Mouse (Mus musculus) R1 (cell line): ENCODE measurements around the gene Cfap74.

Source experiments
- DNase-seq: peaks from one replicate; pipeline ENCODE4 v3.0.0-alpha.2; 2018; ENCODE audit warnings: low read depth, low spot score

Gene Cfap74

DNA sequence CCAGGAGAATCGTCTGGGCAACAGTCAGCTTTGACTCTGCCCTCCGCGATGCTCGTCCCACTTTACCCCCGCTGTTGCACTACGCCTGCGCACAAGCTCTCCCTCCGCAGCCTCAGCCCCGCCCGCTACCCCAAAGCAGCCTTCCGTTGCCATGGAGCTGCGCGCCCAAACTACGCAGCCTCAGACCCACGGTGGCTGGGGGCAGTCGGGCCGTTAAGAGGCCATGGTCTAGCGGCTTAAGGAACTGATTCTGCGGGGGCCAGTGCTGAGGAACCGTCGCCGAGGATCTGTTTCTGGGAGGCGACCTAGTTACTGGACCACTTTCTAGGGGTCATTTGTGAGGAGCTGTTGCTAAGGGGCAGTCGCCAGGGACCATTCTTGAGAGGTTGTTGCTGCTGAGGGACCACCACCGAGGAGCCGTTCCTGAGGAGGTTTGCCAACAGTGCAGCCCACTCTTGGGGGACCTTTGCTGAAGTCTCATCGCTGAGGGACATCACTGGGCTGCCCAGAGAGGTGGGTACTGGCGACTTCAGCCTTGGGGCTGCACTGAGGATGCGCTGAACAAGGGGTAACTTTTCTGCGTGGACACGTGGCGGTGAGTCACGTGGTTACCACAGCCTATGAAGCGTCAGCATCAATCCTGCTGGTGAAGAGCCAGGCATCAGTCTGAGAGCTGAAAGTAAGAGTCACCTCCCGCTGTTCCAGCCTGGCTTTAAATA lies at the start of gene Cfap74:
Gene Cfap74, plus strand, starts transcription at position 133 of the 719 bp plus-strand sequence.
- peak; percentile 93 for DNase-seq

DNA sequence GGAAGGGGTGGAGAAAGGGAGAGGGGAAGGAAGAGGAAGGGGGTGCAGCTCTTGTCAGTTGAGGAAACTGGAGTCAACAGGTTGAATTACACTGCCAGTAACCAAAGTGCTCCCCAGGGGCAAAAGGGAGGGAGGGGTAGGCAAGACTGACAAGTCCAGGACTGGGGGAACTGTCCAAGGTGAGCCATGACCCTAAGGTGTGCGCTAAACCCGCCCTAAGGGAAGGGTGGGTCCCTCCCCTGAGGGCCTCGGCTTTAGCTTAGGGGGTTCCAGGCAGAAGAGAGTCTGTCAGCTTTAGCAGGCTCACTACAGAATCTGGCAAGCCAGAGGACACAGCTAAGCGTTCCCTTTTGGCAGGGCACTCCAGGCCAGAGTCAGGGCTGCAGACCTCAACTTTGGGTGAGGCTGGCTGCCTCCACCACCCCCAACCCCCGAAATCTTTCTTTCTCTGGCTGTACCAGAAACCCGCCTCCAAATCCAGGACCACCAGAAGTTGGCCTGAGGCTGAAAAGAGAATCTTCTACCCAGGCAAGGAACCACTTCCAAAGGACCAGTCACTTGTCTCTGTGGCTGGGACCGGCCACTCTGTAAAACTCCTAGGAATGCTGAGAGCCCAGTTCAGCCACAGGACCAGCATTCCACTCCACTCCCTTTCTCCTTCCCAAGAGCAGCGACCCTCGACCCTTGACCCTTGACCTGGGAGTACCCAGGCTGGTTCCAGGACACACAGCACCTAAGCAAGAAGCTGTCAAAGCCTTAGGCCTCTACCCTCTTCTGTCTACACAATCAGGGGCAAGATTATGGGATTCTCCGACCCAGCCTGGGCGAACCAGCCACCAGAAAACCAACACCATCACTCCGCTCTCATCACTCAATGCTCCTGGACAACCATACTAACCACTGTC lies 49.2 kb upstream of the Cfap74 start:
- peak; percentile 52 for DNase-seq

DNA sequence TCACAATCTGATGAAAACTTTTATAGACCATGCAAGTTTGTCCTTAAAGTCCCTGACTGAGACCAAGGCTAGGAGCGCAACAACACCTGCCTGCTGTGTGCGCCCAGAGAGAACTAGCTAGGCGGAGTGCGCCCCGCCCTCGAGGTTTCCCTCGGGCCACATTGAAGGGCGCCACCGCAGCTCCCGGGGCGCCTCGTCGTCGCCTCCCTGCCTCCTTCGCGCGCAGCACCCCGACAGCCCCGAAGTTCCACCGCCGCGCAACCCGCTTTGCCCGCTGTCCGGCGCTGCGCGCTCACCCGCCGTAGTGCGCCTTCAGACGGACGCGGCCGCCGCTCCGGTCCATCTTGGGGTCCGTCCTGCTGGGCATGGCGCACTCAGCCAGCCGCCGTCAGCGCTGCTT lies 48.1 kb upstream of the Cfap74 start:
- DNase-seq: peak; percentile 63

DNA sequence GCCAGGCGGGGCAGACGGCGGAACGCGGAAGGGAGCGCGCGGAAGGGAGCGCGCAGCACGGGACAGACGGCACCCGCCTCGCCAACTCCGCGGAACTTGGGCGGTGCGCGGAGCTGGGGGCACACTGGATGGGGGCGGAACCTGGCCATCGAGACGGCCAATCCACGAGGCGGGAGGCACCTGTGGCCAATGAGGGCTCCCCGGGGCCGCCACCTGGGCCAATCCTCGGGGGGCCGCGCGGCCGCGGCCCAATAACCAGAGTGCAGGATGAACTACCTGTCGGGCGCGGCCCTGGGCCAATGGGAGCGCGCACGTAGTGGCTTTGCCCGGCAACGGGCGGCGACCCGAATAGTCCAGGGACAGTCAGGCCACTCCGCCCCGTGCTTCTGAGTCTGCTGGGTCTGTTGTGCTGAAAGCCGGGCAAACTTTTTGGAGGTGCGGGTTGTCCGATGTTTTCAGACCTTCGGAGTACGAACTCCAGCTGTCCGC lies 47.6 kb upstream of the Cfap74 start, which contains the start of gene Prkcz:
Gene Prkcz, minus strand, starts transcription at position 59 of the 489 bp plus-strand sequence.
- peak; percentile 97 for DNase-seq

DNA sequence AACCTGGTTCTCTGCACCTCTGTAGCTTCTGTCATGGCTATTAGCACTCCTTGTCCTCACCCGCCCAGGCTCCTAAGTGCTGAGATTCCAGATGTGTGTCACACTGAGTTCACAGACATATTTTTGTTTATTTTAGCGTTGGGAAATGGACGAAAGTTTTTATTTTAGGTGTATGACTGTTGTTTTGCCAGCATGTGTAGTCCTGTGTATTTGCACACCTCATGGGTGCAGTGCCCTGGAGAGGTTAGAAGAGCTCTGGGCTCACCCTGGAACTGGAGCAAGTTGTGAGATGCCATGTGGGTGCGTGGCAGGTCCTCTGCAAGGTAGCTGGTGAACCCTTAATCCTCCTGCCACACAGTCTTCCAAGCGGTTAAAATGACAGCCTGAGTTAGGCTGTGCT lies 46.5 kb upstream of the Cfap74 start:
- DNase-seq: no peak

GRCm38 (mm10) chr4:155366784-155367183 lies 42.2 kb upstream of the Cfap74 start:
- DNase-seq: no peak

DNA sequence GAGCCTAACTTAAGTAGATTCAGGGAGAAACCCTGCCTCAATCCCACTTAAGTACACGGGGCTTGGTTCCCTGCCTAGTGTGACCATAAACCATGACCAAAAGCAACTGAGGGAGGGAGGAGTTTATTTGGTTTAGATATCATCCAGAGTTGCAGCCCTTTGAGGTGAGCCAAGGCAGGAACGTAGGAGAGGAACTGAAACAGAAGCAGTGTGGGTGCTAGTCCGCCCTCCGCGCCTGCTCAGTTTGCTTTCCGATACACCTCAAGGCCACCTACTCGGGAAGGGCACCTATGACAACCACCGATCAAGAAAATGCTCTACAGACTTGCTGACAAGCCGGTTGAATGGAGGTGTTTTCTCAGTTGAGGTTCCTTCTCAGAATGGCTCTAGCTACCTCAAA lies 41.3 kb upstream of the Cfap74 start:
- no peak for DNase-seq

DNA sequence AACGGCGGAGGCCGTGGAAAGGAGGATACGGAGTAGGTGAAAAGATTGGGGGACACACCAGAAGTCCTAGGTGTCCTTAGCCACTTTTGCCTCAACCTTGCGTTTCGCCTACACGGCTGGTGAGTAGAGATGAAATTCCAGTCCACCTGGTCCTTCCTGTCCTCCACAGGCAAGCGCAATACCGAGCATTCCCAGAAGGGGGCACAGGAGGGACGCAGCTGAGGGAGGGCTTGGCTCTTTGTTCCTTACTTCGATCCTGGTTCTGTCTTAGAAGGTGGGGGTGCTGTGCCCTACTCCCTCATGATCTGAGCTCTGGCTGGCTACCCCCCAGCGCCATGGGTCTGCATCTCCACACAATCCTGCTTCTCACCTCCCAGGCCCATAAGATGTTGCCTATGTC lies 40.3 kb upstream of the Cfap74 start:
- peak; percentile 80 for DNase-seq

DNA sequence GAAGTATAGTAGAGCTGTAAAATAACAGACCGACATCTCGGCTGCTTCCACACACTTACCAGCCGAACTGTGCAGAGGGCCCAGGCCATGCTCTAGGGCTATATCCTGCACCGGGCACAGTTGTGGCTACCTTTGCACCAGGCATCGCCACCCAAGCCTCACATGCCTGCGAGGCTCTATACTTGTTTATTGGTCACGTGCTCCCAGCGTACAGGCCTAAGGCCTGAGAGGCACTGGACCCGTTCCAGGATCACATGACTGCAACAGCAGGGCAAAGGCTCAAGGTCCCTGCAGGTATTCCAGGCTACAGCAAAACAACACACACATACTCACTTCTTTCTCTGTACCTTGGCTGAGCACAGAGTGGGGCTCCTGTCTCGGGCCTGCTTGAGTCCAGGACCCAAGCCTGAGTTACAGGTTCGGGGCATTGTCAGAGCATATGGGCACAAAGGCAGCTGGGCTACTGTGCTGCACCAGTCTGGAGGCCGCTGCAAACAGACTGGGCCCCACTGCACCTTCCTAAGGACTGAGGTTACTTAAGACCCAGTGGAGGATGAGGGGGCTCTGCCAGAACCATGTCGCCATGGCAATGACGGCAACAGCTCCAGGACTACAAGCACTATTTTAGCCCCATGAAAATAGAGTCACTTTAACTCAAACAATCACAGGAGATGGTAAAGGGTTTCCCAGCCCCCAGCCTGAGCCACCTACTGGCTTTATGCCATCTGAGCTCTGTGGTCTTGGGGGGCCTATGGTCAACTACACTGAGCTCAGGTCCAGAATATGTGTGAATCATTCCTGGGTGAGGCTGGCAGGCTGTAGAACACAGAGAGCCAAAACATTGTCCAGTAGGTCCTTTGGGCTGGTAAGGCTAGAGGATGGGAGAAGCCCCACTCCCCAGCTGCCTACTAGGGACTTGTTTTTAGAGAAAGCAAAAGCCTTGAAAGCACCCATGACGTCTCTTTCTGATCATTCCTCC lies 38.0 kb upstream of the Cfap74 start:
- no peak for DNase-seq

- DNase-seq: no peak
Observed at GRCm38 (mm10) chr4:155371797-155372735, 36.9 kb upstream of the Cfap74 start.

GRCm38 (mm10) chr4:155381974-155382373 lies 27.0 kb upstream of the Cfap74 start:
- no peak for DNase-seq

GRCm38 (mm10) chr4:155382752-155383151 lies 26.2 kb upstream of the Cfap74 start:
- DNase-seq: no peak

DNA sequence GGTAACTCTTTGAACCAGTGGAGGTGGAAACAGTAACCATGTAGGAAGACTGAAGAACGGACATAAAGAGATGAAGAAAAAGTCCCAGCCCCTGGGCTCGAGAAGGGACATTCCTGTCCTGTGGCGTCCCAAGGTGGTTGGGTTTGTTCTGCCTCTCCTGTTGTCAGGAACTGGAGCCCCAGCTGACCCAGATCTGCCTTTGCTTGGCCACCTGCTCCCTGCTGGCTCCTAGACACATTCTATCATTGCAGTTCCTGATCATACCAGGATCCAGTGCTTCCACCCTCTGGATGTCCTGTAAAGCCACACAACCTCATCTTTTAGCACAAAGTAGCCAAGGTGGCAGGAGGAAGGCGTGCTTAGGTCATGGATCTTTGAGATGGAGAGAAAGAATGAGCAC lies 25.7 kb upstream of the Cfap74 start:
- no peak for DNase-seq

DNA sequence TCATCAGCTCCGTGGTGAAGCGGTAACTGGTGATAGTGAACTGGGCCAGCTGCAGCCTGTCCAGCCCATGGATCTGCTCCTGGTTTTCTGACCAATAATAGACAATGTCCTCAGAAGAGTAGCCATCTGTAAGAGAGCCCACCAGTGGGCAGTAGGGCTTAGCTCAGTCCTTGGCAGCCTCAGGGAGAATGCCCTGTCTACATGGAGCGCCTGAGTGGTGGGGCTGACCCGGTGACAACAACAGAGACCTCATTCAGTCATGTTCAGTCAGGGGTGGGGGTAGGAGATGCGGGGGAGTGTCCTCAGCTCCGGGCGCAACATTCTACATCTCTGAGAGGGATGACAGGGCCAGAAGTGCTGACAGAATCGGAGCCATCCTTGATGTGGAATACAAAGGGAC lies 21.8 kb upstream of the Cfap74 start:
- no peak for DNase-seq

GRCm38 (mm10) chr4:155395471-155395870 lies 13.5 kb upstream of the Cfap74 start:
- DNase-seq: no peak

GRCm38 (mm10) chr4:155396751-155397150 lies 12.2 kb upstream of the Cfap74 start:
- no peak for DNase-seq

DNA sequence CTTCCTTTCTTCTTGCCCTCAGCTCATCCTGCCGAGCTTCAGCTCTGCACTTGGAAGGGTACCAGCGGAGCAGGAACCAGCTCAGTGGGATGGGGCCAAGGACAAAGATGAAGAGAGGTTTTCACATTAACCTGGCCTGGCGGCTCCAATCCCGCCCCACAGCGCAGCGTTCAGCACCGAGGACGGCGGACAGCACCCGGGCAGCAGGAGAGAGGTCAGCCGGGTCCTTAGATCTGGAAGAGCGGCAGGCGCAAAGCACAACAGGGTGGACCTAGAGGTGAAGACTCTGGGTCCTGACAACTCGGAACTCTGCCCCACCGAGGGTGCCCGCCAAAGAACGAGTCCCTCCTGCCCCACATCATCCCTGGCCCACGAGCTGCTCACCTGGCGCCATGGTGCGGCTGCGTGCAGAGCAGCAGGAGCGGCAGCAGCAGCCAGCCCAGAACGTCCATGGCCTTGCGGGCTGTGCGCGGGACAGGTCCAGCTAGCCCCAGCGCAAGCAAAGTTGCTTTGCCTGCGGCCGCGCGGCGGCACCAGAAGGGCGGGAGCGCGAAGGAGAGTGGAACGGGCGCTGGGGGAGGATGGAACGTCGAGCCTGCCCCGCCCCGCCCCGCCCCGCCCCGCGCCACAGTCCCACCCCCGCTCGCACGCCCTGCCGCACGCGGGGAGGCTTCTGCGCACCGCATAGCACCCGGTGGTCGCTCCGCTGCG lies 11.3 kb upstream of the Cfap74 start, which contains the start of gene Gabrd:
Gene Gabrd, minus strand, starts transcription at position 602 of the 711 bp plus-strand sequence.
- peak; percentile 58 for DNase-seq

DNA sequence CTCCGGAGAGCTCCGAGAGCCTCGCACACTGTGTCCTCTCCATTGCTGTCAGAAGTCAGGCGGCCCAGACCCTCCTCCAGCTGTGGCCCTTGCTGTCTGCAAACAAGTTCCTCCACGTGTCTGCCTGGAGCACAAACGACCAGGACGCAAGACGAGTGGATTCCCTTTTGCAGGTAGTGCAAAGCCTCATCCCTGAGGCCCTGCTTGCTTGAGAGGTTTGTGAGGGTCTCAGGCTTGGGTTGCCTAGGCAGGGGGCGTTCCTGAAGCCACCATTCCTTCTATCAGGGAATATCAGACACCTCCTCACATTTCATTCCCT lies 10.8 kb upstream of the Cfap74 start:
- DNase-seq: peak; percentile 62

DNA sequence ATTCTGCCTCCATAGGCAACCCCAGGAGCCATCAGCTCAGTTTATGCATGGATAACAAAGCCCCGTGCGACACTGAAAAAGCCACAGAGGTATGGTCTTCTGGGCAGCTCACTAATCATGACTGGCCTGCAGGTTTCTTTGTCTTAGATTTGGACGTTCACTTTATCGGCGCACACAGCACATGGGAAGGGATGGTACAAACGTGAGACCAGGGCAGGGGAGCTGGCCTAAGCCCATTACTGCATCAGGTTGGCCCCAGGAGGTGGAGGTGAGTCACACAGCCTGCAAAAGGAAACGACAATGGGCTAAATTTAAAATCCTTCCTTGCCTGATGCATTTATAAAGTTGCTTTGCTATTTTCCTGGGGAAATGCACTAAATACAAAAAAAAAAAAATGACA lies 7.9 kb upstream of the Cfap74 start:
- DNase-seq: no peak

DNA sequence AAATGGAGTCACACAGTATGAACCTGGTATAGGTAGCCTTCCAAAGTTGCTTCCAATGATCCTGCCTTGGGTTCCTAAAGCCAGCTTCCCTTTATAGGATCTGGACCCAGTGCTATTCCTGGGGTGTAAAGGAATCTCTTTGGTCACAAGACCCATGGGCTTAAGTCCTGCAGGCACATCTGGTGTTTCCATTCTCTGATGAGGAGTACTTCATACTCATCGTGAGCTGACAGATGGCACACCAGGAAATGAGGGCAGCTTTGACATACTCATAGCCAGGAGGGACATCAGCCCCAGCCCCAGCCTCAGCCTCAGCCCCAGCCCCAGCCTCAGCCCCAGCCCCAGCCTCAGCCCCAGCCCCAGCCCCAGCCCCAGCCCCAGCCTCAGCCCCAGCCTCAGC lies 6.5 kb upstream of the Cfap74 start:
- no peak for DNase-seq
